Mouse (Mus musculus) embryonic facial prominence, embryonic 11.5 days (tissue): ENCODE results near the gene Fcrlb. TPM values are rescaled to one million over a fixed set of nuclear protein-coding genes. Genes with fewer than 3 reads are reported as not detected.

Experiments used
- ATAC-seq: fragments of 200-750 bp; cut with Nextera tagmentation; replicated peaks from 2 replicates; pipeline ENCODE4 v1.8.0; 2017; ENCODE audit warnings: low read depth; ENCODE audit not compliant: insufficient number of reproducible peaks, low FRiP score, low TSS enrichment
- DNase-seq: peaks from one replicate; pipeline ENCODE4 v3.0.0-alpha.2; 2015; ENCODE audit warnings: low spot score
- H3K27ac ChIP-seq: fragments of 300-500 bp; sonication (generic); replicated peaks from 2 replicates; pipeline ENCODE4 v1.5.1; 2014; ENCODE audit warnings: mild to moderate bottlenecking, low read depth, low read length, control low read depth
- H3K27me3 ChIP-seq: fragments of 300-500 bp; sonication (generic); 2 replicates; pipeline ENCODE4 v1.6.1; 2014; ENCODE audit warnings: mild to moderate bottlenecking, low read length, moderate library complexity, mixed read lengths; ENCODE audit not compliant: control insufficient read depth, insufficient read depth
- H3K36me3 ChIP-seq: fragments of 300-500 bp; sonication (generic); replicated peaks from 2 replicates; pipeline ENCODE4 v1.6.1; 2014; ENCODE audit warnings: low read depth, mild to moderate bottlenecking, low read length, moderate library complexity, mixed read lengths; ENCODE audit not compliant: control insufficient read depth, insufficient read depth
- H3K4me1 ChIP-seq: fragments of 300-500 bp; sonication (generic); 2 replicates; pipeline ENCODE4 v1.6.1; 2014; ENCODE audit warnings: low read length, mixed read lengths; ENCODE audit not compliant: control insufficient read depth, insufficient read depth
- H3K4me2 ChIP-seq: fragments of 300-500 bp; sonication (generic); 2 replicates; pipeline ENCODE4 v1.6.1; 2014; ENCODE audit warnings: low read depth, mild to moderate bottlenecking, control low read depth, low read length, moderate library complexity
- H3K4me3 ChIP-seq: fragments of 300-500 bp; sonication (generic); 2 replicates; pipeline ENCODE4 v1.5.1; 2014; ENCODE audit warnings: low read depth, low read length, control low read depth
- H3K9ac ChIP-seq: fragments of 300-500 bp; sonication (generic); replicated peaks from 2 replicates; pipeline ENCODE4 v1.6.1; 2014; ENCODE audit warnings: mild to moderate bottlenecking, control low read depth, low read length
- H3K9me3 ChIP-seq: fragments of 300-500 bp; sonication (generic); replicated peaks from 2 replicates; pipeline ENCODE4 v1.6.1; 2016; ENCODE audit warnings: mild to moderate bottlenecking, low read length, inconsistent platforms, mixed read lengths; ENCODE audit not compliant: control insufficient read depth
- WGBS: fragments of 180-500 bp; shearing (Covaris S2); extraction: QIAGEN DNeasy Blood & Tissue Kit; methylation state at CpG from one replicate; pipeline ENCODE4 v1.1.7; 2014; 5-methylcytosine and 5-hydroxymethylcytosine counted together
- polyA plus RNA-seq: library from polyadenylated mRNA; unstranded; fragments of >200 nt; fragmentation: Nextera tagmentation; extraction: Ambion mirVana; gene quantifications from 2 replicates; pipeline ENCODE4 v1.2.1, GENCODE M21; 2014

Fcrlb gene
- polyA plus RNA-seq, 1 experiment from 2014 or later: not detected

DNA sequence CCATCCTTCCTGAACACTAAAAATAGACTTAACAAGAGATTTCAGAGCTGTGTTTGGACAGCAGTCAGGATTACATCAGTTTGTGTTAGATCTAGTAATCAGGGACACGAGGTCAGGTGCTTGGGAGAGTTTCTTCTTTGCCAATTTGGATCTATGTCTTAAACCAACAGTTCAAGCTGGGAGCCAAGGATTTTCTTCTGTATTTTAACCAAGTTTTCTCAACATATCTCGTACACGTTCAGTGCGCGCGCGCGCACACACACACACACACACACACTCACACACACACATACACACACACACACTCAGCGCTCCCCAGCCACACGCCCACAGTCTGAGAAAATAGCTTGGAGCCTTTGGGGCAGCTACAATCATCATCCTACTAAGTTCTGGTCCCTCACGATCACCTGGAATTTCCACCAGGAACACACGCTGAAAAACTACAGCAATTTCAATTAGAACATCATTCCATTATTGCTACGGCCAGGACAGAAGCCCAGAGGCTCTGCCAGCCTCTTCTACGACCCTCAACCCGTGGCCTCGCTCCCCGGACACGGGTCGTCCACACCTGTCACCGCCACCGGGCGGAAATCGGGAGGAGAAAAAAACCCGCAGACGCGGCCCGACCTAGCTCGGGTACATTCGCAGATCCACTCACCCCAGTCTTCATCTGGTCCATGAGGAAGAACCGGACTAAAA lies 45.6 kb downstream of the Fcrlb start:
- H3K9ac ChIP-seq: peak overlapping the region; percentile 72
- peak overlapping the region; percentile 77 for H3K4me3 ChIP-seq
- H3K36me3 ChIP-seq: no peaks in the 10 kb centered on the region
- no peak for DNase-seq
- H3K27me3 ChIP-seq: no peaks in the 10 kb centered on the region
- WGBS: 2% methylated on average over 30 of the region's 30 CpGs
- H3K27ac ChIP-seq: peak overlapping the region; percentile 47; the same call in 1 of the 2 replicates
- no peaks in the 10 kb centered on the region for H3K9me3 ChIP-seq
- peak overlapping the region; percentile 75 for H3K4me2 ChIP-seq
- no peaks in the 10 kb centered on the region for H3K4me1 ChIP-seq
- ATAC-seq: peak; percentile 64

DNA sequence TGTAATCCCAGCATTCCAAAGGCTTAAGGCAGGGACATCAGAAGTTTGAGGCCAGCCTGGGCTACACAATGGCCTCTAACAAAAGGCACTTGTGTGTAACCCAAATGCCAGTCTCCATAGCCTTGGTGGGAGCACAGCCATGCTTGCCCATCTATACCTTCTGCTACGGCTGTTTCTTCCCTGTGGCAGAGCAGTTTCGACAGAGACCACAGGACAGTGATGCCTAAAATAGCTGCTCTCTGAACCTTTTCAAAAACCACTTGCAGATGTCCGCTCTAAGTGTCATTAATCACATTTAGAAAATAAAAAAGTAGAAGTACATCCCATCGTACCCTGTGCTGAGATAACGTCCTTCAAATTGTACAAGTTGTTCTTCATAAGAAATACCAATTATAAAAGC lies 47.3 kb downstream of the Fcrlb start:
- no peak overlapping the region for H3K4me3 ChIP-seq
- 82% methylated on average over 5 of the region's 5 CpGs for WGBS
- H3K4me2 ChIP-seq: no peak overlapping the region
- DNase-seq: no peak
- no peaks in the 10 kb centered on the region for H3K27me3 ChIP-seq
- H3K36me3 ChIP-seq: no peaks in the 10 kb centered on the region
- H3K27ac ChIP-seq: no peak overlapping the region
- no peak for ATAC-seq
- no peaks in the 10 kb centered on the region for H3K4me1 ChIP-seq
- no peaks in the 10 kb centered on the region for H3K9me3 ChIP-seq
- no peak overlapping the region for H3K9ac ChIP-seq

DNA sequence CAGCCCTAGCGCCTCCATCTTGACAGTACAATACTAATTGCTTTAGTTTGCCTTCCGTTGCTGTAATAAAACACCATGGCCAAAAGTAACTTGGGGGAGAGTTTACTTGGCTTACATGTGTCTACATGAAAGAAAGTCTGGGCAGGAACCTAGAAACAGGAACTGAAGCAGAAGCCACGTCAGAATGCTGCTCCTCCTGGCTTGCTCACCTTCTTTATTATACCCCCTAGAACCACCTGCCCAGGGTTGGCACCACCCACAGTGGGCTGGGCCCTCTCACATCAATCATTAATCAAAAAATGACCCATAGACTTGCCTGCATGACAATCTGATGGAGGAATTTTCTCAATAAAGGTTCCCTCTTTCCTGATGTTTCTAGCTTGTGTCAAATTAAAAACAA lies 48.0 kb downstream of the Fcrlb start:
- Histone ChIP-seq H3K9ac (no peak overlapping the region), H3K4me1 (no peaks in the 10 kb centered on the region), H3K9me3 (no peaks in the 10 kb centered on the region), H3K36me3 (no peaks in the 10 kb centered on the region), H3K27me3 (no peaks in the 10 kb centered on the region), H3K27ac (no peak overlapping the region), H3K4me3 (no peak overlapping the region), H3K4me2 (no peak overlapping the region)
- DNase-seq (no peak), ATAC-seq (no peak)
- WGBS: 88% methylated on average over 3 of the region's 3 CpGs

DNA sequence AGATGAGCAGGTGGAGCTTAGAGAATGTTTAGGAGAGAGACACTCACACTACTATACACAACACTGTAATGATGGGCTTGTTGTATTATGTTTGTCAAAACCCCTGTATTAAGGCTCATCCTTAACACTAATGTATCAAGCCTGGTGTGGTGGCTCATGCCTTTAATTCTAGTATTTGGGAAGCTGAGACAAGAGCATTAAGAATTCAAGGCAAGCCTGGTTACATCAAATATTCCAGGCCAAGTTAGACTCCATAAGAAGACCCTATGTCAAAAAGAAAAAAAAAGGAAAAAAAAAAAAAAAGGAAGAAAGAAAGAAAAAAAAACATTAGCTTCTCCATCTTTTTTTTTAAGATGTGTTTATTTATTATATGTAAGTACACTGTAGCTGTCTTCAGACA lies 48.5 kb downstream of the Fcrlb start:
- Histone ChIP-seq H3K4me2 (no peak overlapping the region), H3K36me3 (no peaks in the 10 kb centered on the region), H3K4me1 (no peaks in the 10 kb centered on the region)

DNA sequence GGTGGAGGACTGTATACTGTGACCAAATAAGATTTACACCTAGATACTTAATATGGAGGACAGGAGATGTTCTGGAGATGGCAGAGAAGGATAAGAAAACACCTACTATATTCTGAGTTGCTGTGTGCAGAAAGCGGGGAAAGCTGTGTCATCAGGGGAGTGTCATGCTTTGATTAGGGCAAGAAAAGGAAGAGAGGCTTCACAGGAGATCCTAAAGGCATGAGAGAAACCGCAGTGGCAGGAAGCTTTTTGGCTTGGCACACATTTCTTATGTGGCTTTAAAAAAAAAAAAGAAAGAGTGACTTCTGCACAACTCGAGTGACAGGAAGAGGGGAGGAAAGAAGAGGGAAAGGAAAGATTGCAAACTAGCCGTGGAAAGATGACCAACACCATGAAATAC lies 49.7 kb downstream of the Fcrlb start:
- Histone ChIP-seq H3K27ac (no peak overlapping the region), H3K4me3 (no peak overlapping the region), H3K9ac (no peak overlapping the region), H3K4me2 (no peak overlapping the region), H3K9me3 (no peaks in the 10 kb centered on the region), H3K27me3 (no peaks in the 10 kb centered on the region), H3K4me1 (no peaks in the 10 kb centered on the region), H3K36me3 (no peaks in the 10 kb centered on the region)
- ATAC-seq: no peak
- WGBS: 72% methylated on average over 4 of the region's 4 CpGs
- DNase-seq: no peak

More for the DNA sequence above, 48.5 kb downstream of the Fcrlb start:
- no peaks in the 10 kb centered on the region for H3K27me3 ChIP-seq
- no peaks in the 10 kb centered on the region for H3K9me3 ChIP-seq
- ATAC-seq: no peak
- H3K4me3 ChIP-seq: no peak overlapping the region
- no peak for DNase-seq
- H3K9ac ChIP-seq: no peak overlapping the region
- H3K27ac ChIP-seq: no peak overlapping the region

DNA sequence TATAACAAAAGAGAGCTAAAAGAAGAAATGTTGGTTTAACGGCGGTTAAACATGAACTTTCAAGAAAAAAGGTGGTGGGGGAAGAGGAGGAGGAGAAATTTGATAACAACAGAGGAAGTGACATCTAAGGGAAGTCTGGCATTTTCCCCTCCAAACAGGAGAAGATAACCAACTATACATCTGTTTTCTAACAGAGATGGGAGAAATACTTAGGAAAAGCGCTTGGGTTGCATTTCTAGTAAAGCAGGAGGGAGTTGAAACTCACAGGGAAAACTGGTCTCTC lies 50.4 kb downstream of the Fcrlb start:
- Histone ChIP-seq H3K9me3 (no peaks in the 10 kb centered on the region), H3K4me1 (no peaks in the 10 kb centered on the region), H3K27ac (no peak overlapping the region), H3K27me3 (no peaks in the 10 kb centered on the region), H3K4me3 (no peak overlapping the region), H3K36me3 (no peaks in the 10 kb centered on the region), H3K4me2 (no peak overlapping the region), H3K9ac (no peak overlapping the region)
- WGBS: 79% methylated on average over 3 of the region's 3 CpGs
- ATAC-seq: no peak
- no peak for DNase-seq

DNA sequence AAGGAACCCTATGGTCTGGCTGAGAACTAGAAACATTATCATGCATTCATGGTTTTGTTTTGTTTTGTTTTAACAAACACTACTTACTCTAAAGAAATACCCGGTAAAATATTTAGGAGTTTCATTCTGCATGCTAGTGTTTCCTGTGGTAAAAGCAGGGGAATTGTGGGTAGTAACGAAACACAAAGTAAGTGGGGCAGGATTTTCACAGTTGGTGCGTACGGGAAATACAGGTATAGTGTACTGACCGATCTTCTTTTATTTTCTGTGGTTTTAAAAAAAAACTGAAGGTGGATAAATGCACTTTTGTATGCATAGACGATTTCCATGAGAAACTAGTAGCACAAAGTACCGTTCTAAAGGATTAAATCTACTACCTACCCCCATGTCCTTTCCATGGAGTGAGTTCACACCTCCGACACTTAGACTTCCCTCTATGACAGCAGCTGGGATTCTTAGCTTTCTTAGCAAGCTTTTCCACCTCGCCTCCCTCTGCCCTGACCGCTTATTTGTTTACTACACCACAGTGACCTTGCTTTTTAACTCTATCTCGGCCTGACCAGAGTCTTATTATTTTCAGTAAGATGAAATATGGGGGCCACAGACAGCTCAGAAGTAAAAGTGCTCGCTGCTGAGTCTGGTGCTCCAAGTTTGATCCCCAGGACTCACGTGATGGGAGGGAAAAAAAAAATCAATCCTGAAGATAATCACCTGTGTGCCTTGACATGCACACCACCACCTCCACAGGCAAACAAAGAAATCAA lies 50.9 kb downstream of the Fcrlb start:
- no peaks in the 10 kb centered on the region for H3K27me3 ChIP-seq
- 84% methylated on average over 13 of the region's 13 CpGs for WGBS
- H3K9ac ChIP-seq: no peak overlapping the region

DNA sequence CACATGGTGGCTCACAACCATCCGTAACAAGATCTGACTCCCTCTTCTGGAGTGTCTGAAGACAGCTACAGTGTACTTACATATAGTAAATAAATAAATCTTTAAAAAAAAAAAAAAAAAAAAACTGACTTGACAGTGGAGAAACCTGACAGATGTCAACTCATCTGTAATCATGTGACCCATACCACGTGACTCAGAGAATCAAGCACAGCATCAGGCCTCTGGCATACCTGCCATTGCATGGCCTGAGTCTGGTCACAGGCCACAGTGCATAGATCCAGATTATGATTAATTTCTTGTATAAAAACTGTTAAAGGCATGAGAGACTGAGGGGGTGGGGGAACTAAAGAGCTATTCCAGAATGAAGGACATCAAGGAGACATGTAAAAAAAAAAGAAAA lies 53.9 kb downstream of the Fcrlb start:
- DNase-seq: no peak
- Histone ChIP-seq H3K27me3 (no peaks in the 10 kb centered on the region), H3K9me3 (no peaks in the 10 kb centered on the region), H3K4me2 (no peak overlapping the region), H3K27ac (no peak overlapping the region), H3K9ac (no peak overlapping the region), H3K4me3 (no peak overlapping the region), H3K4me1 (no peaks in the 10 kb centered on the region), H3K36me3 (no peaks in the 10 kb centered on the region)
- ATAC-seq: no peak
- 71% methylated on average over 2 of the region's 2 CpGs for WGBS

More for the DNA sequence above, 50.9 kb downstream of the Fcrlb start:
- Histone ChIP-seq H3K4me1 (no peaks in the 10 kb centered on the region), H3K4me3 (no peak overlapping the region), H3K4me2 (no peak overlapping the region), H3K9me3 (no peaks in the 10 kb centered on the region), H3K36me3 (no peaks in the 10 kb centered on the region), H3K27ac (no peak overlapping the region)
- DNase-seq (no peak), ATAC-seq (no peak)
